Mouse (Mus musculus) mature B cell (primary cell): ENCODE results near the gene Sgms1.

Experiments
- in situ Hi-C: fragments of 300-500 bp; cut with MboI; formaldehyde crosslinking; loops from 2 replicates; pipeline ENCODE4 v1.14.3; 2019

The Sgms1 gene

DNA sequence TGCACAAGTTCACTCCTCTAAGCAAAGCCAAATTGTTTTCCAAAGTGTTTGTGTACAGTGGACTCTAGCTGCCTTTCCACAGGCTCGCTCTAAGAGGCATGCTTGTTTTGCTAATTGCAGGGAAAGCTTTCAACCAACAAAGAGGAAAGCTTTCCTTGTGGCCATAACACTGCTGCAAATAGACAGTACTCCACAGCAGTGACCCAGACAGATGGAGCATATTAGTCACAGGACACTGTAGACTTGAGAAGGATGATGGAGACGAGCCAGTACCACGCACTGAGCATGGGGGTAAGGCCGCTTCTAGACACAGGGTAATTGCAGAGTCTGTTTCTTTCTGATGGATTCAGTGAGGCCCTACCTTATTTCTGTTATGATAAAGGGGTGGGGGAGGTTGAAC is 33.3 kb downstream of the Sgms1 start:
- in situ Hi-C loops: no loop called here

DNA sequence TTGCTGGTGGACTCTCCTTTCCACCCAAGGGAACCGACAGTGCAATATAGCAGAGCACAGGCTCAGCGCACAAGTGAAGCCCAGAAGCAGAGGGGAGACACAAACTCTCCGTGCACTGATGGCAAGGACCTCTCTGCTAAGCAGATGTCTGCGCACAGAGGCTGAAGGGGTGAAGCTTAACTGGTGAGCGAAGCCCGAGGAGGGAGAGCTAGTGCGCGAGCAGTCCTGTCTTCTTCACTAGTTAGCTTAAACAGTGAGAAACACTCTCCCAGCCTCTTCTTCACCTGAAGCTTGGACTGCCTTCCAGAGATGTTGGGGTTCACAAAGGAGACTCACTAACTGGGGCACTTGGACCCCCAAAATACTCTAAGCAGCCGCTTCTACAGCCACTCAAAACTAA is 36.1 kb downstream of the Sgms1 start:
- in situ Hi-C loops: no loop called here

DNA sequence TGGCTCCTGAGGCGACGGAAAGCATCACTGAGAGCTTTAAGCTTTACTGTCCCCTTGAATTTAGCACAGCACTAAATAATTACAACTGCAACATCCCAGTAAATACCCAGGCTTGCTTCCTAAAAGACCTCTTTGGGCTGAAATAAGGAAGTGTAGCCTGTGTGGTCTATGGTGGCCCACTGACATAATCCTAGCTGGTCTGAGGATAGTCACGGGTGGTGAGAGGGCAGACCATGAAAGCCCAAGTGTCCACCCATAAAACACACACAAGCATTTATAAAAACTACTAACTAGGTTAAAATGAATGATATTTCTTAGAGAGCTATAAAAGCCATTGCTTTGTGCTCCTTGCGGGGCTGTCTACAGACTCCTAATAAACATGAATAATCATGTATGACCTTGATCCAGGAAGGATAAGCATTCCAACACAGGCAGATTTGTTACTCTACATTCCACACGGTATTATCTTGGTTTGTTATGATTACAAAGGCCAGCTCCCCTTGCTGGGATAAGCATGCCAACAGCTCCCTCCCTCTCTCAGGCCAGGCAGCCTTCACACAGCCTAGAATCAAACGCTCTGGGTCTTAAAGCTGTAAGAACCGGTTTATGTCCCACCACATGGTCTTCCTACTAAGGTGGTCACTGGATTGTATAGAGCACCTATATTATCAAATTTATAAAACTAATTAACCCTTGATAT is 40.4 kb downstream of the Sgms1 start:
- in situ Hi-C loops: no loop called here

GRCm38 (mm10) chr19:32347491-32347890 is 42.0 kb downstream of the Sgms1 start:
- in situ Hi-C loops: no loop called here

GRCm38 (mm10) chr19:32346624-32347341 is 42.7 kb downstream of the Sgms1 start:
- in situ Hi-C loops: no loop called here

DNA sequence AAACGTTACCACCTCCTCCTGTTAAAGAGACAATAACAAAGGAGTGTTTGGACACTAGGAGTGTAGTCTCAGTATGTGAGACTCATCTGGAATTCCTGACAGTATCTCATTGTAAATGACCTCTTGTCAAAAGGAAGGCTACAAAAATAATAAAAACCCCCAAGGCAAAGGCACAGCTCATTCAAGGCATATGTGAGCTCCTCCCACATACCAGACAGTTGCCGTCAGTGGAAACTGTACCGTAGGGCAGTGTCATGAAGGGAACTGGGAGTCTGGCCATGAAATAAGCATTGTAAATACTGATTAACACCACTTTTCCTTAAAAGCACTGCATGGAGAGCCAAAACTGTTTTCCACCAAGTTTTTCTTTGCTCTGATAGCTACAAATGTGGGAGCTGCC is 43.3 kb downstream of the Sgms1 start:
- in situ Hi-C loops: no loop called here

DNA sequence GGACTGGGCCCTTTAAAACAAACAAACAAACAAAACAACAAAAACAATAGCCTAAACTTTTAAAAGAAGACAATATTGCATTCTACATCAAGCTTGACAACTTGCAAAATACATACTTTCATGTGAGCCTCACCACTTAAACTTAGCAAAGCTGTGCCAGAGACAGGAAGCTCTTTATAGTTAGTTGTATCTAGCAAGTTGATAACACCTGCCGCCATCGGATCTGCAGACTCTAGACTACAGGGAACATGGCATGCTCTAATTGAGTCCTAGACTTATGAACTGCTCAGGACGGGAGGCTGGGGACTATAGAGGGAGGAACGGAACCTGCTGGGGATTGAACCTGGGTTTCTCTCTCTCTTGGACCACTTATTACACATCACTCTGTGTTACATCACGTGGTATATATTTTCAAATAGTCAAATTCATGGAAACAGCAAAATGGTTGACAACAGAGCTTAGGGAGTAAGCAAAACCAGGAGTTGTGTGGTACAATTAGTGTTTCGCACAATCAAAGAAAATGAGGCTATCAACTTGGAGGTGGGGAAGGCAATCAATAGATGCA is 44.3 kb downstream of the Sgms1 start:
- in situ Hi-C loops: no loop called here

DNA sequence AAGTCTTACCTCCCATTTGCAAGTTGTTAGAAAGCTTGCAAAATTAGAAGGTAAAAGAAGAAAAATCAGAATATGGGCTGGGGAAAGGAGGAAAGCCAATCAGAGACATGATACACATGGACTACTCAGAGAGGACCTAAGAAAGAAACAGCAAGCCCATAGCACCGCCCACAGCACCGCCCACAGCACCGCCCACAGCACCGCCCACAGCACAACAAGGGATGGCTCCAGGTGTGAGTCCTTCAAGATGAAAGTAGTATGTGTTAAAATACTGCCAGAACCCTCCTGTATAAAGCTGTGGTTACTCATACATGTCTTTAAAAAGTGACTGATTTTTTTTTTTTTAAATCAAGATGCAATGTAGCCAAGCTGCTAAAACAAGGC is 44.8 kb downstream of the Sgms1 start:
- in situ Hi-C loops: no loop called here

- in situ Hi-C loops: no loop called here
Observed at GRCm38 (mm10) chr19:32343937-32344737, 45.4 kb downstream of the Sgms1 start.

DNA sequence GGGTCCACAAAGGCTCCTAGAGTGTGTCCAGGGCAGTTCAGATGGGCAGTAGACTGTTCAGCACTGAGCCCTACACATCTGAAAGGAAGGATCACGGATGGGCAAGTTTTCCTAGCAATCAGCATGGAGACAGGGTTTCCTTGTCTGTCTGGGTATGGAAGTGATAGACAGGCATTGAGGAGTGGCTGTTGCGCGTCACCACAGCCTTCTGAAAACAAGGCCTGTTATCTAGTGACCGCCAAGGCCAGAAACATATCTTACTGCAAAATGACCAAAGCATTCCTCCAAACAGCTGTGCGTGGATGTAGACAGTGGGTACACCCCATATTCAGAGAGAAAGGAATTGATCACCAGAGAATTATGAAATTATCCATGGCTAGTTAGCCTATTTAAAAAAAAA is 47.1 kb downstream of the Sgms1 start:
- in situ Hi-C loops: no loop called here

DNA sequence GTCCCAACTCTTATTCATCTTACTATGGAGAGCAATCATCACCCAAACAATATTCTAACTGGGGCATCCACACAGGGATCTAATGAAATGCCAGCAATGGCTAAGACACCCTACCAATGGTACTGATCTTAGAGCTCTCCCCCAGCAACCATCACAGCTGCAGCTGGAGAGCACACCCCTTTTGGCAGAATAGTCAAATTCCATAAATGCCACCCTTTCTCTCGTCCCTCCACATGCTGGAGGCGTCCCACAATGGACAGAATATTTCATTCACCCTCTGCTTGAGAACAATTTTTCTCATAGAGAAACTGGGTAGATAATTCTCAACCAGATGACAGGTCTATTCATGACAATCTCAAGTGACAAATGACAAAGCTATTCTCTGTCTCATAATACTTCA is 48.4 kb downstream of the Sgms1 start:
- in situ Hi-C loops: no loop called here

DNA sequence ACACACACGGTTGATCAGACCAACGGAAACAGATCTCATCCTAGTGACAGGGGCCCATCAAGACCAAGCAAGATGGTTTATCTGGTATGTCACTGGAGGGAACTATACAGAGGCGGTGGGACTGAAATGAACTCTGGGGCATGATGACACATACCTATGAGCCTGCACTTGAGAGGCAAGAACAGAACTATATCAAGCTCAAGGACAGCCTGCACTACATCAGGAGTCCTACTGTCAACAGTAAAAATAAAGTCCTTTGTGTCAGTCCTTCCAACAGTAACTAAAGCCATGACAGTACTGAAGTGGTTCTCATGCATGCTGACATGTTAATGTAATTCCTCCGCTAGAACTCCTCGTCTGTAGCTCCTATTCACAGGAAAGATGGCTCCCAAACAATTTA is 49.3 kb downstream of the Sgms1 start:
- in situ Hi-C loops: no loop called here

DNA sequence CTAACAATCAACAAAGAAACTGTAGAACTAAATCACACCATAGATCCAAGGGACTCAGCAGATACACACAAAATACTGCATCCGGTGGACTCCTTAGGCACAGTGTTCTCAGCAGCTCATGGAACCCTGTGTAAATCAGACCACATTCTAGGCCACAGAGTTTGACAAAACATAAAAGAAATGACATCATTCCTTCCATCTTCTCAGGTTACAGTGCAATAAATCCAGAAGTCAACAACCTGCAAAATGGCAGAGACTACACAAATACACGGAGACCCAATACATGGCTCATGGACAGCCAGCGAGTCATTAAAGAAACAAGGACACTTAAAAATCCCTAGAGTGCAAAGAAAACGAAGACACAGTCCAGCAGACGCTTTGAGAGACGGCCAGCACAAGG is 51.8 kb downstream of the Sgms1 start:
- in situ Hi-C loops: no loop called here

- in situ Hi-C loops: no loop called here
Observed at GRCm38 (mm10) chr19:32334751-32335150, 54.8 kb downstream of the Sgms1 start.

GRCm38 (mm10) chr19:32333544-32333943 is 56.0 kb downstream of the Sgms1 start:
- in situ Hi-C loops: no loop called here

DNA sequence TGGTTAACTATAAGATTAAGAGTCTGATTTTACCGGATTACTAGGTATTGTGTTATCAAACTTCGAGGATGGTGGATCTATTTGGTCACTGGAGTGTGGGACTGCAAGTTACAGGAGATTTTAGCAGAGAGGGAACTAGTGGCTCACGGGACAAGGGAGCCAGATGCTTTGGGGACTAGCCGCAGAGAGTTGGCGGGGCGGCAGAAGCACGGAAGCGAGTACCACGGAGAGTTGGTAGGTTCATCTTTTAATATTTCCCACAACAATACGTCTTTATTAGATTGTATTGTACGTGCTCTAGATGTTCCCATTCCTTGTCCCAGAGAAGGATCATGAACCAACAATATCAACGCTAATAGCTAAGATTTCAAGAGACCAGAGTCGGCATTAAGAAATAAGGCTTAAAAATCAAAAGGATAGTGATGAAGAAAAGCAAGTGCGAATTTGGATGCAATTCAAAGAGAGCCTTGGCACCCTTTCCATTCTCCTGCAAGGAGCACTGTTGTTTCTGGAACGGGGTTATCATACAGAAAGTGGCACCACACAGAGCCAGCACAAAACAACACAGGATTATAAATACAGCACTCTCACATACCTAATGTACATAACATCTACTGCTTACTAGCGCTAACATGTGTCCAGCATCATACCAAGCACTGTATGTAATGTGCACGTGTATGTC is 56.6 kb downstream of the Sgms1 start:
- in situ Hi-C loops: no loop called here

DNA sequence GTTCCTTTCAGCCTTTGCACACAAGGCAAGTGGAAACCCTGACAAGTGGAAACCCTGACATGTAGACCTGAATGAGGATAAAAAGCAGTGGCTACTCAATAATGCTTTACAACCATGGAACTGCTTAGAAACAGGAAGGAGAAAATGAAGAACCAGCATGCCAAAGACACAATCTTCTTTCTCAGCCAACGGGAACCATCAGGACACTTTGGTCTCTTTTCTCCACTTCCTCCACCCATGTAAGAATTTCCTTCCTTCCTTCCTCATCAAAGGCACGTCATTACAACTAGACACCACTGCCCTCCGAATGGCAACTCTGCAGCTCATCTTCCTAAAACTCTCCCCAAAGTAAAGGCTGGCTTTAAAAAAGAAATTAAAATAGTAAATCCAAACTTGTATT is 59.3 kb downstream of the Sgms1 start:
- in situ Hi-C loops: no loop called here

- in situ Hi-C loops: no loop called here
Observed at GRCm38 (mm10) chr19:32329511-32329910, 60.0 kb downstream of the Sgms1 start.

DNA sequence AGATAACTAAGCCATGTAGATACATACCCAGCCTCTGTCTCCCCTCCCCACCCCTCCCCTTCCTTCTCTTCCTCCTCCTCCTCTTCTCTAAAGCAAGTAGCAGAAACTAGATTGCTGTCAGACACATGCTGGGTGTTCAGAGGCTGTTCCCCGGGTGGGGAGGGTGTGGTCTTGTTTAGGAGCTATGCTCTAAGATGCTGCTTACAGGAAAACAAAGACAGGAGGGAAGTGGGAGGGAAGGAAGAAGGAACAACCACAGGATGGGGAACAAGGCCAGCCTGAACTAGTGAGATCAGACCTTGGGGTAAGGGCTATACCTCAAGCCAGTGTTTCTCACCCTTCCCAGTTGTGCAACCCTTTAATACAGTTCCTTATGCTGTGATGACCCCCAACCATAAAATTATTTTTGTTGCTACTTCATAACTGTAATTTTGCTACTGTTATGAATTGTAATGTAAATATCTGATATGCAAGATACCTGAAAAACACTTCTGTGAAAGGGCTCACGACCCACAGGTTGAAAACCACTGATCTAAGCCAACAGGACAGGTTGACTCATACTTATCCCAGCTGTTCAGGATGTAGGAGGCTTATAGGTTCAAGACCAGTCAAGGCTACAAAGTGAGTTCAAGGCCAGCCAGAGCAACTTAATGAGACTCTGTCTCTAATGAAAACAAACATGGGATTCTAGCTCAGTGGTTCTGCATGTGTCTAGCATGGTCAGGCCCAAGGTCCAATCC is 61.3 kb downstream of the Sgms1 start:
- in situ Hi-C loops: no loop called here

GRCm38 (mm10) chr19:32326621-32327021 is 62.9 kb downstream of the Sgms1 start:
- in situ Hi-C loops: no loop called here

- in situ Hi-C loops: no loop called here
Observed at GRCm38 (mm10) chr19:32326156-32326555, 63.4 kb downstream of the Sgms1 start.
